Mouse (Mus musculus): ENCODE results near the gene Vipr2. TPM values are rescaled to one million over a fixed set of nuclear protein-coding genes. Genes with fewer than 3 reads are reported as not detected.

Gene Vipr2
- polyA plus RNA-seq, 1 experiment from 2014 or later, result 1.8 TPM

DNA sequence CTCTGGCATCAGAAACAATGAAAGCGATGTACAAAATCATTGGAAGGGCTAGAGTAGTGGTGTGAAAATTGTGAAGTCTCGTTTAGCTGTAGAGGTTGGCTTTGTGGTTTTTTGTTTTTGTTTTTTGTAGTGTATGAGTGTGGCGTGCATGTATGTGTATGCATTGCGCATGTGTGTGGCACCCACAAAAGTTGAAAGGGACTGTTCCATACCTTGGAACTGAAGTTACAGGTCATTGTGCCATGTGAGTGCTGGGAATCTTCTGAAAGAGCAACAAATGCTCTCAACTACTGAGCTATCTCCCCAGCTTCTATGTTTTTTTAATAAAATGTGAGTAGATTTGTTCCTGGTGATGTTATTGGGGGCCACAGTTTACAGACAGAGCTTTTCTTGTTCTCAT lies 14.5 kb upstream of the Vipr2 start:
- Histone ChIP-seq H3K9ac (no peak overlapping the region), H3K4me1 (no peaks in the 10 kb centered on the region), H3K27ac (no peak overlapping the region), H3K4me2 (no peak overlapping the region), H3K27me3 (no peaks in the 10 kb centered on the region), H3K9me3 (peaks cover 29% of the 10 kb centered on the region), H3K36me3 (replicated peaks) (peaks cover 33% of the 10 kb centered on the region), H3K4me3 (replicated peaks) (no peak overlapping the region)
- WGBS, result 97% methylated on average over 4 of the region's 4 CpGs
- ATAC-seq (ENCODE audit: low FRiP score), result no peak

DNA sequence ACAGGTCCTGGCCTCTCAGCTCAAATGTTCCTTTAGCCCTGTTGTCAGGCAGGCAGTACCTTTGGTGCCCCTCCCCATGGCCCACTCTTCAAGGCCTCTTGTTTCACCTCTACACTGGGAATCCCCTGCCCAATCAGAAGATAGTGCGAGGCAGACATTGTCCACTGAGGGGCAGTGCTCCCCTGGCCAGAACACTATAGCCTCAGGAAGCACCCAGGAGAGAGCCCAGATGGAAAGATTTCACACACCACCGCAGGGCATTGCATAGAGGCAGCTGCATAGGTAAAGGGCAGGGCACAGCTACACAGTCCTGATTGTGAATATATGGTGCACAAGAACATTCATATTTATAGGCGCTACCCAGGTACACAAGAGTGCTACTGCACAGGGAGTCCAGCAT lies 6.5 kb upstream of the Vipr2 start:
- H3K36me3 ChIP-seq (replicated peaks), result no peaks in the 10 kb centered on the region
- no peak overlapping the region for H3K9ac ChIP-seq
- no peak overlapping the region for H3K4me2 ChIP-seq
- 28% methylated on average over 3 of the region's 3 CpGs for WGBS
- peak; percentile 81 for ATAC-seq (ENCODE audit: low FRiP score)
- H3K4me1 ChIP-seq, result no peaks in the 10 kb centered on the region
- H3K4me3 ChIP-seq (replicated peaks), result no peak overlapping the region
- peaks cover 7% of the 10 kb centered on the region; the same call in 1 of the 2 replicates for H3K27me3 ChIP-seq
- no peak overlapping the region for H3K27ac ChIP-seq
- H3K9me3 ChIP-seq, result no peaks in the 10 kb centered on the region

DNA sequence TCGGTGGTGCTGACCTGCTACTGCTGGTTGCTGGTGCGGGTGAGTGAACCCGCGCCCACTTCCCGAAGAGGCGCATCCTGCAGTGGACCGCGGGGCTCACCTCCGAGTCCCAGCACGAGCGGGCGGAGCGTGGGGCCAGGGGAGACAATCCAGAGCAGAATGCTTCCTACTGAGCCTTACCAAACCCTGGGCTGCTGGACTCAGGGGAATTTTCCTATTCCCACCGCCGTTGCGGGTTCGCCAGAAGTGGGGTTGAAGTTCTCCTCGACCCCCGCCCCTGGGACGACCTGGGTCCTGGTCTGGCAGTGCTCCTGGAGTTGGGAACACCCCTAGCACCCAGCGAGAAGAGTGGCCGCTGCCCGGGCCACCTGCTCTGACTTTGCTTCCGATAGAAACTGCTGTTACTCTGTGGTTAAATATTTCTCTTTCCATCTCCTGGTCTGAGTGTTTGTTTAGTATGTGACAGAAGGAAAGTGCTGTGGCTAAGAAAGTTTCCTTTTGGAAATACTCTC lies 385 bp downstream of the Vipr2 start:
- under 1% methylated on average over 24 of the region's 24 CpGs for WGBS
- Histone ChIP-seq H3K27me3 (peaks cover 18% of the 10 kb centered on the region), H3K27ac (no peak overlapping the region), H3K4me1 (peaks cover 9% of the 10 kb centered on the region), H3K36me3 (replicated peaks) (no peaks in the 10 kb centered on the region), H3K9ac (peak overlapping the region; percentile 73), H3K9me3 (no peaks in the 10 kb centered on the region), H3K4me3 (replicated peaks) (peak overlapping the region; percentile 62), H3K4me2 (peak overlapping the region; percentile 85)
- peak; percentile 83 for ATAC-seq (ENCODE audit: low FRiP score)

GRCm38 (mm10) chr12:116083125-116083524 lies 5.6 kb downstream of the Vipr2 start:
- Histone ChIP-seq H3K9ac (no peak overlapping the region), H3K27me3 (0 out of 2 replicates have a peak, but pooled peaks cover 5% of the 10 kb centered on the region), H3K9me3 (no peaks in the 10 kb centered on the region), H3K4me1 (no peaks in the 10 kb centered on the region), H3K36me3 (replicated peaks) (no peaks in the 10 kb centered on the region), H3K4me3 (replicated peaks) (no peak overlapping the region), H3K27ac (no peak overlapping the region), H3K4me2 (no peak overlapping the region)
- no peak for ATAC-seq (ENCODE audit: low FRiP score)
- WGBS, result 81% methylated on average over 6 of the region's 6 CpGs

- no peak for ATAC-seq (ENCODE audit: low FRiP score)
- H3K9ac ChIP-seq, result no peak overlapping the region
- no peaks in the 10 kb centered on the region for H3K36me3 ChIP-seq (replicated peaks)
- H3K4me1 ChIP-seq, result no peaks in the 10 kb centered on the region
- no peak overlapping the region for H3K4me2 ChIP-seq
- H3K4me3 ChIP-seq (replicated peaks), result no peak overlapping the region
- no peak overlapping the region for H3K27ac ChIP-seq
- 87% methylated on average over 2 of the region's 2 CpGs for WGBS
- H3K27me3 ChIP-seq, result no peaks in the 10 kb centered on the region
- H3K9me3 ChIP-seq, result no peaks in the 10 kb centered on the region
Observed at GRCm38 (mm10) chr12:116084294-116084693, 6.8 kb downstream of the Vipr2 start.

DNA sequence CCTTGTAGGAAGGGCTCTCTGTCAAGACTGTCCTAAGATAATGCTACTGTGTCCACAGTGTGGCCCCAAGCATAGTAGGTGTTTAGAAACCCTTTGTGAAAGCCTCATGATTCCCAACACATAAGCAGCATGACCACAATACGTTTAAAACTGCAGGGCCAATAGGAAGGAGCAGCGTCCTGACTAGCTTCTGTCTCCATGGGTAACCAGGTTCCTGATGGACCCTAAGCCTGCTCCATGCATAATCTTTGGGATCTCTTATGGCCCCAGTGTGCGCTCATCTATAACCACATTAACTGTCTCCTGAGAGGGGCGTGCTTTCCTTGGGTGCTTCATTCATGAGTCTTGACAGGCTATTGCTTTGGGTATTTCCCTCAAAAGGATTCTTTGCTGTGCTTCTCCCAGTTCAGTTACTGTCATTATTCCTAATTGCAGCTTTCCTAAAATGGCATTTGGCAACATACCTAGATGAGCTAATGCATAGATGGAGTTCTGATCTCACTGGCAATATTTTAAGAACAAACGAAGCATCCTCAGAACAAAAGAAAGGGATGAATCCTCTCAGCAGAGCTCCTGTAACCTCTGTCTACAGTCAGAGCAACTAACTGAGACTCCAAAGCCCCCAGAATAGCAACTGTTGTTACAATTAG lies 9.6 kb downstream of the Vipr2 start:
- no peak overlapping the region for H3K4me2 ChIP-seq
- H3K4me1 ChIP-seq, result no peaks in the 10 kb centered on the region
- no peak overlapping the region for H3K9ac ChIP-seq
- H3K27me3 ChIP-seq, result no peaks in the 10 kb centered on the region
- H3K4me3 ChIP-seq (replicated peaks), result no peak overlapping the region
- no peaks in the 10 kb centered on the region for H3K36me3 ChIP-seq (replicated peaks)
- WGBS, result 91% methylated on average over 5 of the region's 5 CpGs
- no peak for ATAC-seq (ENCODE audit: low FRiP score)
- H3K9me3 ChIP-seq, result no peaks in the 10 kb centered on the region
- H3K27ac ChIP-seq, result no peak overlapping the region

- H3K9me3 ChIP-seq, result no peaks in the 10 kb centered on the region
- no peak for ATAC-seq (ENCODE audit: low FRiP score)
- 88% methylated on average over 3 of the region's 3 CpGs for WGBS
- no peaks in the 10 kb centered on the region for H3K27me3 ChIP-seq
- no peak overlapping the region for H3K27ac ChIP-seq
- H3K4me2 ChIP-seq, result no peak overlapping the region
- no peak overlapping the region for H3K4me3 ChIP-seq (replicated peaks)
- no peaks in the 10 kb centered on the region for H3K36me3 ChIP-seq (replicated peaks)
- H3K4me1 ChIP-seq, result no peaks in the 10 kb centered on the region
- H3K9ac ChIP-seq, result no peak overlapping the region
Observed at GRCm38 (mm10) chr12:116089836-116090235, 12.3 kb downstream of the Vipr2 start.

DNA sequence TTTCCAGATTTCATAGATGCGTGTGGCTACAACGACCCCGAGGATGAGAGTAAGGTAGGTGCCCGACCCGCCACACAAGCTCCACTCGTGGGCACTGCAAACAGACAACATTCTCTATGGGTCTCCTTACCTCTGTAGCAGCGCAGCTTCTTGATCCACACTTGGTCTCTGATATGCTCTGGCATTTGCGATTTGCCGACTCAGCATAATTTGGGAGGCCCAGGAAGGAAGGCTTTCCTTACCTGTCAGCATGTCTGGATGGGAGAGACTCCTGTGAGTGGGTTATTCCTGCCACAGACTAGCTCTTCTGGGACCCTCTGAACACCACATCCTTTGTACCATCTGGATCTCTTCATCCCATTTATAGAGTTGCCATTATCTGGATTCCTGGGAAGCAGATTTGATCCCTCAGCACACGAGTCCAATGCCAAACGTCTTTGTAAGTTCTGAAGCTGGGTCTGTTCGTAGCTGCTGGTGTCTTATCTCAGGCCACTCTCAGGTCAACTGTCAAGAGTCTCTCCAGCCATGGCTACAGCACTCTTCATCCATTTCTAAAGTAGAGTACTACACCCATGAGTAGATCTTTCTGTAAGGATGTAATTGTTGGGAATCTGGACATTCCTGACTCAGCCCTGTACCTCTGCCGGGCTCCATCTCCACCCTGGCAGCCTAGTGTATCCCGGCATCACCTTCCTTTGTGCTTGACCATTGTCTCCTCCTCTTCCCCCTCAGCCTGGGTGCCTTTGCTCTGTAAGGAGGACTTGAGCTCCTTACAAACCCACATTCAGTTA lies 17.4 kb downstream of the Vipr2 start:
- Histone ChIP-seq H3K27ac (no peak overlapping the region), H3K9me3 (no peaks in the 10 kb centered on the region), H3K4me3 (replicated peaks) (no peak overlapping the region), H3K4me2 (no peak overlapping the region), H3K4me1 (no peaks in the 10 kb centered on the region), H3K9ac (no peak overlapping the region), H3K36me3 (replicated peaks) (no peaks in the 10 kb centered on the region), H3K27me3 (no peaks in the 10 kb centered on the region)
- no peak for ATAC-seq (ENCODE audit: low FRiP score)
- 89% methylated on average over 14 of the region's 14 CpGs for WGBS

DNA sequence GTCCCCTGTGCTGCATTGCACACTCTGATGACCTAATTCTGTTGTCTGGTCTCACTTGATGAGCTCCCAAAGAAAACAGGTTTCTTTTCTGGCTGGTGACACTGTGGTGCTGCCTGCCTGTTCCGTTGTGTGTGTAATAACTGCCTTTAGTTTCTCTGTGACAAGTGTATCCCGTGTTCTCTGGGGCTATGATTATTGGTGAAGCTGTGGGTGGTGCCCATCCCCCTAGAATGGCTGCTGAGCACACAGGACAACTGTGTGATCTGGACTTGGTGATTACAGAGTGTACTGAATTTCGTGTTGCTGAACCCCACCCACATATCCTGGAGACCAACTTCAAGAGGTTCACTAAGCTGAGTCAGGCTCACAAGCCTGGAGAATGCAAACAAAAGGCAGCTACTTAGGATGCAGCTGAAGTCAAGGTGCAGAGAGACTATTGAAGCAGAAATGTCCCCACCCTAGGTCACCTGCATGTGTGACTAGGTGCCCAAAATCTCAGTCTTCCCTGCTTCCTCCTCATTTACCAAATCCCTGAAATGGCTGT lies 18.9 kb downstream of the Vipr2 start:
- Histone ChIP-seq H3K4me2 (no peak overlapping the region), H3K4me1 (no peaks in the 10 kb centered on the region), H3K4me3 (replicated peaks) (no peak overlapping the region), H3K27ac (no peak overlapping the region), H3K9ac (no peak overlapping the region), H3K36me3 (replicated peaks) (no peaks in the 10 kb centered on the region), H3K27me3 (no peaks in the 10 kb centered on the region), H3K9me3 (no peaks in the 10 kb centered on the region)
- WGBS, result 73% methylated on average over 3 of the region's 3 CpGs
- no peak for ATAC-seq (ENCODE audit: low FRiP score)

- no peaks in the 10 kb centered on the region for H3K9me3 ChIP-seq
- no peak overlapping the region for H3K27ac ChIP-seq
- no peaks in the 10 kb centered on the region for H3K36me3 ChIP-seq (replicated peaks)
- no peak overlapping the region for H3K9ac ChIP-seq
- no peaks in the 10 kb centered on the region for H3K27me3 ChIP-seq
- H3K4me1 ChIP-seq, result no peaks in the 10 kb centered on the region
- WGBS, result 89% methylated on average over 8 of the region's 8 CpGs
- H3K4me3 ChIP-seq (replicated peaks), result no peak overlapping the region
- no peak for ATAC-seq (ENCODE audit: low FRiP score)
- no peak overlapping the region for H3K4me2 ChIP-seq
Observed at GRCm38 (mm10) chr12:116097166-116097565, 19.6 kb downstream of the Vipr2 start.

GRCm38 (mm10) chr12:116101945-116102344 lies 24.4 kb downstream of the Vipr2 start:
- Histone ChIP-seq H3K4me2 (no peak overlapping the region), H3K27me3 (no peaks in the 10 kb centered on the region), H3K9ac (no peak overlapping the region), H3K4me3 (replicated peaks) (no peak overlapping the region), H3K9me3 (no peaks in the 10 kb centered on the region), H3K36me3 (replicated peaks) (no peaks in the 10 kb centered on the region), H3K27ac (no peak overlapping the region), H3K4me1 (no peaks in the 10 kb centered on the region)
- WGBS, result 83% methylated on average over 2 of the region's 2 CpGs
- no peak for ATAC-seq (ENCODE audit: low FRiP score)

DNA sequence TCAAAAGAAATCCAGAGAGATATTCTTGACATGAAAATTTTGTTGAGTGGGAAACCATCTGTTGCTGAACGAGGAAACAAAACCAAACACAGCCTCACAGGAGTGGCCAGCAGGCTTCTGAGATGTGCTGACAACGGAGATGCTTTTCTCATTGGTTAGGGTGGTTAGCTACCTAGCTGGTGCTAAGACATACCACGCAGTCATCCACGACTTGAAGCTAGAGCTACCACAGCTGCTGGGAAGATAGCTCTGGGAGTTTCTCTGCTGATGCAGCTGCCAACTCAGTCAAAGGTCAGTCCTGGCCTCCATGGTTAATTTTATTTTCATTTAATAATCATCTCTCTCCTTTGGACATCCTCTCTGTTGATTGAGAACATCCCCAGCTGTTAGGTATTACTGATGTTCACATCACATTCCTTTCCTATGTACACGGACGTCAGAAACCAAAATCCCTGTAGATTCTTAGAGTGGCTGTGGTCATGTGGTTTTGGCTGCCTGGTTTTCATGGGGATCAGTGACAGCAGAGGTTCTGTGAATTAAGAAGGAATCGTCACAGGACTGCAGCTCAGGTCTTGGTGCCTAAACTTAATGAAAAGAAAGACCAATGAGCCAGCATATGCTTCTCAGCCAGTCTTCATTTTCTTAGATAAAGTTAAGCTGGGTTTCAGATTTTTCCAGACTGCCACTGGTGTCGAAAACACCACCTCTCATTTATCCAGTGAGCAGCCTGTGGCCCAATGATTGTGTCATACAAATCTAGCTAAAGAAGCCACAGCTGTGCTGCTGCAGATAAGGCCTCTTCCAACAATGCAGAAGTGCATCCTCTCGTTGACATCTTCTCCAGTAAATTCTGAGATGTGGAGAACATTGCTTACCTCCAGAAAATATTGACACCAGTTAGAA lies 32.2 kb downstream of the Vipr2 start:
- H3K9ac ChIP-seq, result no peak overlapping the region
- no peaks in the 10 kb centered on the region for H3K36me3 ChIP-seq (replicated peaks)
- ATAC-seq (ENCODE audit: low FRiP score), result no peak
- H3K4me2 ChIP-seq, result no peak overlapping the region
- H3K9me3 ChIP-seq, result peaks cover 4% of the 10 kb centered on the region; the same call in 1 of the 2 replicates
- H3K27ac ChIP-seq, result no peak overlapping the region
- no peaks in the 10 kb centered on the region for H3K27me3 ChIP-seq
- no peak overlapping the region for H3K4me3 ChIP-seq (replicated peaks)
- WGBS, result 81% methylated on average over 9 of the region's 9 CpGs
- no peaks in the 10 kb centered on the region for H3K4me1 ChIP-seq
